Mouse (Mus musculus): ENCODE results near the gene Tspan18. TPM values are rescaled to one million over a fixed set of nuclear protein-coding genes. Genes with fewer than 3 reads are reported as not detected.

The Tspan18 gene
- polyA plus RNA-seq, 2 experiments = 2.2 to 2.3 TPM

DNA sequence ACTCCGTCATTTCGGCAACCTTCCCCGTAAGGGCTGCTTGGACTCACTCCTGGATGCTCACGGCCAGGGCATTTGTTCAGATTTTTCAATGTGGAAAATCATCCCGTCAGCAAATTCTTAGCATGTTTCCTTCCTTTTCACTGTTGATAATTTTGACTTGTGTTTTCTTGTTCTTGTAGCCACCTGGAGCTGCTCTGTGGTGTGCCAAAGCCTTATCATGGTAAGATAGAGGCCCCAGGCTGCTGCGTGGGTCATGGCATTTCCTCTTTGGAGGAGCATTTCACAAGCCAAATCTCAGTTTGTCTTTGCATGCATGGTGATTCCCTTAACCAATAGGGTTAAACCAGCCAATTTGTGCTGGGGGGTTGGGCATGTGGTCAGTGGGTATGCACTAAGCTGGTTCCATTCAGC is 182.1 kb downstream of the Tspan18 start:
- DNase-seq (ENCODE audit: low read depth in 3 of 3, low spot score in 3 of 3) (no peak), ATAC-seq (ENCODE audit: insufficient read depth) (no peak)
- Histone ChIP-seq H3K4me3 (ENCODE audit: insufficient read depth in 1 of 2, low read depth in 2 of 2, low read length in 2 of 2) (no peak overlapping the region), H3K27me3 (ENCODE audit: control insufficient read depth, insufficient read depth, low read length) (no peaks in the 10 kb centered on the region), H3K4me2 (ENCODE audit: low read depth) (no peak overlapping the region), H3K9me3 (ENCODE audit: control insufficient read depth, low read length) (no peaks in the 10 kb centered on the region), H3K36me3 (replicated peaks; ENCODE audit: control insufficient read depth, insufficient read depth, low read depth) (no peaks in the 10 kb centered on the region), H3K27ac (no peak overlapping the region), H3K4me1 (replicated peaks; ENCODE audit: control insufficient read depth in 2 of 2, insufficient read depth in 2 of 2, low read length in 1 of 2) (no peaks in the 10 kb centered on the region), H3K9ac (replicated peaks) (no peak overlapping the region)
- TF ChIP-seq CTCF (IDR thresholded peaks at IDR 0.05; ENCODE audit: low read depth) (no peak), EP300 (IDR thresholded peaks at IDR 0.05; ENCODE audit: low read depth) (no peak)
- 49% methylated on average over 6 of the region's 6 CpGs for WGBS (ENCODE audit: insufficient replicate concordance)

Other genes starting within 250 kb of the Tspan18 start
- 1.9 and 2.4 TPM in 2 replicates for gene Trp53i11, start 147.0 kb downstream of the Tspan18 start, polyA plus RNA-seq (2012; rRNA removed)
- gene Trp53i11, start 147.0 kb downstream of the Tspan18 start, polyA plus RNA-seq (2014; fragmentation: Nextera tagmentation; extraction: Ambion mirVana) = 1.9 and 2.9 TPM in 2 replicates
- gene Cd82, start 128.6 kb upstream of the Tspan18 start, polyA plus RNA-seq (2012; rRNA removed) = 61.6 and 72.2 TPM in 2 replicates
- gene Cd82, start 128.6 kb upstream of the Tspan18 start, polyA plus RNA-seq (2014; fragmentation: Nextera tagmentation; extraction: Ambion mirVana) = 58.6 and 63.1 TPM in 2 replicates
- gene Gm10803, start 226.1 kb upstream of the Tspan18 start, polyA plus RNA-seq (2012; rRNA removed) = not detected in 2 replicates
- not detected in 2 replicates for gene Gm10803, start 226.1 kb upstream of the Tspan18 start, polyA plus RNA-seq (2014; fragmentation: Nextera tagmentation; extraction: Ambion mirVana)

All from liver, embryonic 14.5 days (tissue).